In the genomic region with DNA sequence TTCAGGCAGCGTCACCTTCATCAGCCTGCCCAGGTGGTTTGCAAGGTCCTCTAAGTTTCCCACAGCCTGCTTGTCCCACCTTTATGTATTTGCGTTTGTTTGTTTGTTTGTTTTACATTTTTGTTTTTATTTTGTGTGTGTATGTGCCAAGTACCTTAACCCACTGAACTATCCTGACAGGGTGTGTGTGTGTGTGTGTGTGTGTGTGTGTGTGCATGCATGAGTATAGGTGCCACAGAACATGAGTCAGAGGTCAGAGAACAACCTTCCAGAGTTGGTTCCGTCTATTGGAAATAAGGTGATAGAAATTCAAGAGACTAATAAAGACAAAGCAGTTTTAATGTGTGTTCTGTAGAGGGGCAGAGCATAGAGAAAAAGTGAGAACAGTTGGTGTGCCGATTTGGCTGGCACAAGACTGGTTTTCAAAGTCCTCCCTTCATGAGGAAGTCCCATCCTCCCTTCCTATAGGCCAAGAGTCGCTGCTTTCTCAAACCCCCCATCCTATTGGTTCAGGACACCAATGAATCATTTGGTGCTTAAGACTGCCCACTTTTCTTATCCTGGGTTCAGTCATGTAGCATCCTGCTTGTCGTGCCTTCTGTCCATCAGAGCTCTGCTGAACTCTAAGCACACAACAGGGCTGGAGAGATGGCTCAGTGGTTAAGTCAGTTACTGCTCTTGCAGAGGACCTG, we compare ENCODE assay signal across 19 mouse cellular contexts. TPM values are rescaled to one million over a fixed set of nuclear protein-coding genes. Genes with fewer than 3 reads are reported as not detected.
DNase-seq lines count a peak whose midpoint lies in the region; ATAC-seq and TF ChIP-seq lines count a peak whose summit lies in the region.
"Had no signal": no experiment of that assay in that cellular context is flagged by ENCODE, and none has a peak within 500 bp of the region (broad histone marks: within the 10 kb centered on the region; RNA-seq: fewer than 3 reads in every experiment).

No protein-coding gene starts in this region.

- no peak for TF ChIP-seq EP300 in CH12.LX (IDR thresholded peaks at IDR 0.05; ENCODE audit: low read length)

- TF ChIP-seq CTCF in intestine, postnatal 0 days (IDR thresholded peaks at IDR 0.05; ENCODE audit: low read depth), result no peak
- no peak for TF ChIP-seq CTCF in CH12.LX (conservative IDR thresholded peaks at IDR 0.05 in 1 of 2, IDR thresholded peaks at IDR 0.05 in 1 of 2; ENCODE audit: low read depth in 2 of 2, low read length in 2 of 2)

- H3K9ac ChIP-seq in intestine, embryonic 15.5 days, result no peak overlapping the region
- H3K9ac ChIP-seq in intestine, postnatal 0 days (ENCODE audit: low read depth, low read length), result no peak overlapping the region
- no peak overlapping the region for H3K9ac ChIP-seq in CH12.LX (ENCODE audit: insufficient read depth, low read depth)
- no peak overlapping the region for H3K9ac ChIP-seq in hindbrain, embryonic 12.5 days
- H3K9ac ChIP-seq: hindbrain, embryonic 13.5 days; neural tube, embryonic 15.5 days had no signal

- no peak overlapping the region for H3K4me2 ChIP-seq in intestine, embryonic 15.5 days (replicated peaks)
- H3K4me2 ChIP-seq in intestine, postnatal 0 days (replicated peaks; ENCODE audit: low read depth), result no peak overlapping the region
- H3K4me2 ChIP-seq in CH12.LX (ENCODE audit: insufficient read depth, low read depth, poor library complexity, severe bottlenecking), result no peak overlapping the region
- H3K4me2 ChIP-seq in hindbrain, embryonic 12.5 days (replicated peaks), result no peak overlapping the region
- H3K4me2 ChIP-seq: hindbrain, embryonic 13.5 days; neural tube, embryonic 15.5 days had no signal

- H3K27me3 ChIP-seq in intestine, embryonic 15.5 days (replicated peaks), result no peaks in the 10 kb centered on the region
- H3K27me3 ChIP-seq in intestine, postnatal 0 days (replicated peaks; ENCODE audit: control insufficient read depth, insufficient read depth, low read length), result no peaks in the 10 kb centered on the region
- no peaks in the 10 kb centered on the region for H3K27me3 ChIP-seq in CH12.LX (replicated peaks)
- H3K27me3 ChIP-seq in hindbrain, embryonic 12.5 days, result no peaks in the 10 kb centered on the region
- H3K27me3 ChIP-seq: hindbrain, embryonic 13.5 days; neural tube, embryonic 15.5 days had no signal

- H3K27ac ChIP-seq in intestine, embryonic 15.5 days, result 0 out of 2 replicates have a peak overlapping the region, but pooled peaks have one; percentile 27
- H3K27ac ChIP-seq in intestine, postnatal 0 days (ENCODE audit: low read depth, low read length), result no peak overlapping the region
- no peak overlapping the region for H3K27ac ChIP-seq in CH12.LX (ENCODE audit: insufficient read depth, low read depth)
- H3K27ac ChIP-seq in hindbrain, embryonic 12.5 days, result no peak overlapping the region
- H3K27ac ChIP-seq: embryonic facial prominence, embryonic 10.5 days; hindbrain, embryonic 13.5 days; neural tube, embryonic 15.5 days had no signal

- dilution Hi-C loops in CH12.LX (cut with MboI; ENCODE audit: extremely low pct_ligation_motif_present, extremely low pct_unique_long_range_greater_than_20kb, low sequenced_read_pairs), result no loop called here

- DNase-seq in CH12.LX (ENCODE audit: extremely low read depth) (peak; percentile 54), ZHBTc4 (ENCODE audit: low read depth, low spot score) (peak; percentile 58)
- DNase-seq in cerebellum, adult 18-20 months, result no peak
- DNase-seq: cerebellum, adult 9-10 months; right cerebral cortex, adult 18-20 months; thymus, adult 2 months had no signal

- no peaks in the 10 kb centered on the region for H3K9me3 ChIP-seq in intestine, embryonic 15.5 days
- H3K9me3 ChIP-seq in intestine, postnatal 0 days (ENCODE audit: control insufficient read depth), result no peaks in the 10 kb centered on the region
- no peaks in the 10 kb centered on the region for H3K9me3 ChIP-seq in CH12.LX (replicated peaks; ENCODE audit: low read length)
- no peaks in the 10 kb centered on the region for H3K9me3 ChIP-seq in hindbrain, embryonic 12.5 days (replicated peaks)
- H3K9me3 ChIP-seq: embryonic facial prominence, embryonic 10.5 days; hindbrain, embryonic 13.5 days; neural tube, embryonic 15.5 days had no signal

- no peaks in the 10 kb centered on the region for H3K79me2 ChIP-seq in CH12.LX (replicated peaks; ENCODE audit: control insufficient read depth, extremely low read depth, insufficient read depth, poor library complexity, severe bottlenecking)

- H3K4me3 ChIP-seq in intestine, embryonic 15.5 days (replicated peaks), result no peak overlapping the region
- H3K4me3 ChIP-seq in intestine, postnatal 0 days (ENCODE audit: low read depth, low read length), result no peak overlapping the region
- no peak overlapping the region for H3K4me3 ChIP-seq in CH12.LX (replicated peaks in 1 of 3; ENCODE audit: low read depth in 2 of 3, low read length in 2 of 3, poor library complexity in 1 of 3)
- H3K4me3 ChIP-seq in hindbrain, embryonic 12.5 days, result no peak overlapping the region
- H3K4me3 ChIP-seq: embryonic facial prominence, embryonic 10.5 days; hindbrain, embryonic 13.5 days; neural tube, embryonic 15.5 days had no signal

- no peaks in the 10 kb centered on the region; the same call in 1 of the 2 replicates for H3K4me1 ChIP-seq in intestine, embryonic 15.5 days (replicated peaks)
- H3K4me1 ChIP-seq in intestine, postnatal 0 days (replicated peaks; ENCODE audit: control insufficient read depth, insufficient read depth, low read length), result no peaks in the 10 kb centered on the region
- peaks cover 0 to 13% of the 10 kb centered on the region in 2 experiments; a peak in 2 of 4 replicates for H3K4me1 ChIP-seq in CH12.LX (ENCODE audit: control insufficient read depth in 1 of 2, insufficient read depth in 2 of 2)
- H3K4me1 ChIP-seq in hindbrain, embryonic 12.5 days, result no peaks in the 10 kb centered on the region
- H3K4me1 ChIP-seq: neural tube, embryonic 15.5 days had no signal

- no peak for TF ChIP-seq POLR2A in CH12.LX (IDR thresholded peaks at IDR 0.05; ENCODE audit: low read depth, low read length)

- no peak for TF ChIP-seq RAD21 in CH12.LX (IDR thresholded peaks at IDR 0.05; ENCODE audit: low read depth, low read length)

- H3K36me3 ChIP-seq in intestine, embryonic 15.5 days, result no peaks in the 10 kb centered on the region
- no peaks in the 10 kb centered on the region for H3K36me3 ChIP-seq in intestine, postnatal 0 days (ENCODE audit: control insufficient read depth, insufficient read depth)
- no peaks in the 10 kb centered on the region for H3K36me3 ChIP-seq in CH12.LX (replicated peaks in 1 of 2; ENCODE audit: control insufficient read depth in 1 of 2, insufficient read depth in 1 of 2, low read length in 1 of 2)
- no peaks in the 10 kb centered on the region for H3K36me3 ChIP-seq in hindbrain, embryonic 12.5 days
- H3K36me3 ChIP-seq: embryonic facial prominence, embryonic 10.5 days; hindbrain, embryonic 13.5 days; neural tube, embryonic 15.5 days had no signal

- ATAC-seq in intestine, embryonic 15.5 days, result 0 out of 2 replicates have a peak, but pooled peaks have one; percentile 34
- ATAC-seq in intestine, postnatal 0 days, result no peak
- peak; percentile 97 for ATAC-seq in megakaryocyte progenitor cell, adult 5-6 weeks (replicated peaks; ENCODE audit: poor library complexity)
- ATAC-seq in hindbrain, embryonic 12.5 days (ENCODE audit: low FRiP score), result no peak
- ATAC-seq: activated CD4-positive, CD25-positive, alpha-beta regulatory T cell, adult 4 months; CD4-positive, CD25-positive, alpha-beta regulatory T cell, adult 4 months had no signal

- WGBS in intestine, embryonic 15.5 days, result 68% methylated on average over 6 of the region's 6 CpGs
- WGBS in intestine, postnatal 0 days, result 65% methylated on average over 6 of the region's 6 CpGs
- 76% methylated on average over 6 of the region's 6 CpGs for WGBS in hindbrain, embryonic 12.5 days

- in situ Hi-C loops in CH12.LX (cut with MboI; ENCODE audit: low pct_ligation_motif_present, low pct_unique_long_range_greater_than_20kb, low sequenced_read_pairs), result no loop called here

TF ChIP-seq in CH12.LX, 34 proteins besides CTCF, POLR2A, EP300 and RAD21 (continues in another document):
- TF ChIP-seq MAX (IDR thresholded peaks at IDR 0.05; ENCODE audit: low read length), result 0 out of 2 replicates have a peak, but pooled peaks have one; percentile 18
- peak; percentile 60; the same call in 1 of the 2 replicates for TF ChIP-seq TBP (conservative IDR thresholded peaks at IDR 0.05; ENCODE audit: low read depth, low read length)
- no peak for TF ChIP-seq ZC3H11A (IDR thresholded peaks at IDR 0.05; ENCODE audit: low read depth, low read length)
- TF ChIP-seq ZKSCAN1 (IDR thresholded peaks at IDR 0.05; ENCODE audit: borderline replicate concordance, low read depth, low read length), result no peak

RNA-seq across cellular contexts. Expression of gene Map4, which starts 23.3 kb away (rescaled TPM):
- polyA plus RNA-seq in intestine, embryonic 15.5 days (2015; fragmentation: Nextera tagmentation; extraction: Ambion mirVana), result 53.0 and 54.4 TPM in 2 replicates
- polyA plus RNA-seq in intestine, postnatal 0 days (2015; fragmentation: Nextera tagmentation; extraction: Ambion mirVana), result 26.0 and 28.4 TPM in 2 replicates
- total RNA-seq in CH12.LX (2012; rRNA removed), result 23.1 and 28.9 TPM in 2 replicates
- total RNA-seq in CH12.LX (2014; rRNA removed), result 13.8 and 14.4 TPM in 2 replicates
- polyA plus RNA-seq in CH12.LX (2012; ENCODE audit: insufficient read length, low read depth), result 40.6 and 45.8 TPM in 2 replicates
- total RNA-seq in megakaryocyte progenitor cell, adult 5-6 weeks (2015), result 26.7 and 32.2 TPM in 2 replicates
- total RNA-seq in megakaryocyte progenitor cell, adult 5-6 weeks (2017), result 20.1 and 26.3 TPM in 2 replicates
- 137 and 164 TPM in 2 replicates for polyA plus RNA-seq in hindbrain, embryonic 12.5 days (2016; fragmentation: Nextera tagmentation; extraction: Ambion mirVana)

RNA-seq across cellular contexts. Expression of gene Cdc25a, which starts 32.5 kb away (rescaled TPM):
- 32.1 and 32.5 TPM in 2 replicates for polyA plus RNA-seq in intestine, embryonic 15.5 days (2015; fragmentation: Nextera tagmentation; extraction: Ambion mirVana)
- polyA plus RNA-seq in intestine, postnatal 0 days (2015; fragmentation: Nextera tagmentation; extraction: Ambion mirVana), result 21.3 and 25.9 TPM in 2 replicates
- 32.4 and 54.6 TPM in 2 replicates for total RNA-seq in CH12.LX (2012; rRNA removed)
- total RNA-seq in CH12.LX (2014; rRNA removed), result 32.2 and 32.6 TPM in 2 replicates
- polyA plus RNA-seq in CH12.LX (2012; ENCODE audit: insufficient read length, low read depth), result 74.9 TPM in 2 replicates
- total RNA-seq in megakaryocyte progenitor cell, adult 5-6 weeks (2015), result 28.8 and 33.8 TPM in 2 replicates
- total RNA-seq in megakaryocyte progenitor cell, adult 5-6 weeks (2017), result 46.3 and 55.2 TPM in 2 replicates
- 34.0 and 35.5 TPM in 2 replicates for polyA plus RNA-seq in hindbrain, embryonic 12.5 days (2016; fragmentation: Nextera tagmentation; extraction: Ambion mirVana)

RNA-seq across cellular contexts. Expression of gene Camp, which starts 58.5 kb away (rescaled TPM):
- polyA plus RNA-seq in intestine, embryonic 15.5 days (2015; fragmentation: Nextera tagmentation; extraction: Ambion mirVana), result 2.9 and 5.3 TPM in 2 replicates
- polyA plus RNA-seq in intestine, postnatal 0 days (2015; fragmentation: Nextera tagmentation; extraction: Ambion mirVana), result 1.3 TPM in 2 replicates
- total RNA-seq in CH12.LX (2012; rRNA removed) (not detected in 2 replicates), CH12.LX (2014; rRNA removed) (not detected in 2 replicates)
- not detected in 2 replicates for polyA plus RNA-seq in CH12.LX (2012; ENCODE audit: insufficient read length, low read depth)
- total RNA-seq in megakaryocyte progenitor cell, adult 5-6 weeks (2015), result 257 and 482 TPM in 2 replicates
- 178 and 390 TPM in 2 replicates for total RNA-seq in megakaryocyte progenitor cell, adult 5-6 weeks (2017)
- 1.9 and 2.0 TPM in 2 replicates for polyA plus RNA-seq in hindbrain, embryonic 12.5 days (2016; fragmentation: Nextera tagmentation; extraction: Ambion mirVana)
- total RNA-seq: layer of hippocampus, adult 8-10 months; left cerebral cortex, postnatal 4 days; midbrain, postnatal 0 days had no signal
- polyA plus RNA-seq: activated CD4-positive, CD25-positive, alpha-beta regulatory T cell, adult 4 months; CD4-positive, CD25-positive, alpha-beta regulatory T cell, adult 4 months; embryonic facial prominence, embryonic 10.5 days; kidney, embryonic 14.5 days had no signal

Comparison
In these comparisons a context has a peak if more than half of its experiments do, and no peak if none do; other contexts are left out.
1. ATAC-seq: peak in intestine, embryonic 15.5 days (single experiment) and megakaryocyte progenitor cell, adult 5-6 weeks (single experiment); none in intestine, postnatal 0 days (single experiment) and hindbrain, embryonic 12.5 days (single experiment).
2. DNase-seq: peak in CH12.LX (single experiment) and ZHBTc4 (single experiment); none in cerebellum, adult 18-20 months (0 of 2).